Mouse (Mus musculus): ENCODE measurements around the gene Gpbar1. TPM values are rescaled to one million over a fixed set of nuclear protein-coding genes. Genes with fewer than 3 reads are reported as not detected.
A peak's percentile ranks its signal among the peaks of the same experiment; 100 is the strongest.

Gpbar1 gene
- polyA plus RNA-seq, 1 experiment from 2014 or later: 0.39 TPM

DNA sequence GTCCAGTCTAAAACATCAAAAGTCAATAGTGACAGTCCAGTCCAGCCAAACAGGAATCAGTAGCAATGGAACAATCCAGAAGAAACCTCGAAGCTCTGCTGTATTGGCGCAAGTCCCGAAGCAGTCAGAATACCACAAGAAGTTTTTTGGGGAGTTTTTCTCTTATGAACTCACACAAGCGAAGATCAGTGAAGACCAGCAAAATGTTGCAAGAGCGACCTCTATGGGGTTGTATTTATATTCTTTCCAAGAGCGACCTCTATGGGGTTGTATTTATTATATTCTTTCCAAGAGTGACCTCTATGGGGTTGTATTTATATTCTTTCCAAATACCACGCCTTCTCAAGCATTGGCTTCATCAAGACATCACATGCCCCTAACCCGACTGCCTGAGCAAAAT is 9.6 kb upstream of the Gpbar1 start:
- H3K27me3 ChIP-seq (ENCODE audit: control insufficient read depth, insufficient read depth, low read depth, low read length): no peaks in the 10 kb centered on the region
- no peak overlapping the region for H3K4me3 ChIP-seq (ENCODE audit: low read depth, low read length)
- no peak overlapping the region for H3K4me2 ChIP-seq (ENCODE audit: low read depth, low read length)
- no peak for ATAC-seq (ENCODE audit: low read depth)
- H3K27ac ChIP-seq (ENCODE audit: low read length): no peak overlapping the region
- no peak overlapping the region for H3K9ac ChIP-seq (ENCODE audit: low read depth, low read length)
- peaks cover 46% of the 10 kb centered on the region for H3K36me3 ChIP-seq (ENCODE audit: control insufficient read depth, insufficient read depth)
- WGBS (ENCODE audit: insufficient replicate concordance): 77% methylated on average over 8 of the region's 8 CpGs
- H3K4me1 ChIP-seq (ENCODE audit: control insufficient read depth, low read depth, low read length): no peaks in the 10 kb centered on the region
- H3K9me3 ChIP-seq (replicated peaks; ENCODE audit: control insufficient read depth, low read length): no peaks in the 10 kb centered on the region

GRCm38 (mm10) chr1:74271659-74272058 is 6.7 kb upstream of the Gpbar1 start:
- no peak overlapping the region for H3K27ac ChIP-seq (ENCODE audit: low read length)
- 64% methylated on average over 4 of the region's 4 CpGs for WGBS (ENCODE audit: insufficient replicate concordance)

GRCm38 (mm10) chr1:74275015-74275414 is 3.3 kb upstream of the Gpbar1 start:
- H3K36me3 ChIP-seq (ENCODE audit: control insufficient read depth, insufficient read depth): no peaks in the 10 kb centered on the region
- no peaks in the 10 kb centered on the region for H3K27me3 ChIP-seq (ENCODE audit: control insufficient read depth, insufficient read depth, low read depth, low read length)
- H3K4me2 ChIP-seq (ENCODE audit: low read depth, low read length): no peak overlapping the region
- 11% methylated on average over 9 of the region's 9 CpGs for WGBS (ENCODE audit: insufficient replicate concordance)
- H3K4me3 ChIP-seq (ENCODE audit: low read depth, low read length): no peak overlapping the region
- no peaks in the 10 kb centered on the region for H3K4me1 ChIP-seq (ENCODE audit: control insufficient read depth, low read depth, low read length)
- 0 out of 2 replicates have a peak, but pooled peaks have one; percentile 14 for ATAC-seq (ENCODE audit: low read depth)
- no peak overlapping the region for H3K9ac ChIP-seq (ENCODE audit: low read depth, low read length)
- H3K27ac ChIP-seq (ENCODE audit: low read length): no peak overlapping the region
- no peaks in the 10 kb centered on the region for H3K9me3 ChIP-seq (replicated peaks; ENCODE audit: control insufficient read depth, low read length)

More at GRCm38 (mm10) chr1:74271659-74272058, 6.7 kb upstream of the Gpbar1 start:
- H3K27me3 ChIP-seq (ENCODE audit: control insufficient read depth, insufficient read depth, low read depth, low read length): no peaks in the 10 kb centered on the region
- ATAC-seq (ENCODE audit: low read depth): no peak
- no peak overlapping the region for H3K4me2 ChIP-seq (ENCODE audit: low read depth, low read length)
- no peaks in the 10 kb centered on the region for H3K9me3 ChIP-seq (replicated peaks; ENCODE audit: control insufficient read depth, low read length)
- peaks cover 20% of the 10 kb centered on the region for H3K36me3 ChIP-seq (ENCODE audit: control insufficient read depth, insufficient read depth)
- no peaks in the 10 kb centered on the region for H3K4me1 ChIP-seq (ENCODE audit: control insufficient read depth, low read depth, low read length)
- H3K4me3 ChIP-seq (ENCODE audit: low read depth, low read length): no peak overlapping the region
- H3K9ac ChIP-seq (ENCODE audit: low read depth, low read length): no peak overlapping the region

- Histone ChIP-seq H3K9me3 (replicated peaks; ENCODE audit: control insufficient read depth, low read length) (no peaks in the 10 kb centered on the region), H3K36me3 (ENCODE audit: control insufficient read depth, insufficient read depth) (no peaks in the 10 kb centered on the region; the same call in 1 of the 2 replicates), H3K4me2 (ENCODE audit: low read depth, low read length) (no peak overlapping the region), H3K27me3 (ENCODE audit: control insufficient read depth, insufficient read depth, low read depth, low read length) (no peaks in the 10 kb centered on the region), H3K4me1 (ENCODE audit: control insufficient read depth, low read depth, low read length) (peaks cover 4% of the 10 kb centered on the region), H3K9ac (ENCODE audit: low read depth, low read length) (no peak overlapping the region), H3K27ac (ENCODE audit: low read length) (no peak overlapping the region), H3K4me3 (ENCODE audit: low read depth, low read length) (no peak overlapping the region)
- 60% methylated on average over 6 of the region's 6 CpGs for WGBS (ENCODE audit: insufficient replicate concordance)
- ATAC-seq (ENCODE audit: low read depth): no peak
Observed at GRCm38 (mm10) chr1:74277041-74277440, 1.3 kb upstream of the Gpbar1 start.

GRCm38 (mm10) chr1:74277883-74278537 is 340 bp upstream of the Gpbar1 start:
- Histone ChIP-seq H3K36me3 (ENCODE audit: control insufficient read depth, insufficient read depth) (peaks cover 1% of the 10 kb centered on the region), H3K9me3 (replicated peaks; ENCODE audit: control insufficient read depth, low read length) (no peaks in the 10 kb centered on the region), H3K27ac (ENCODE audit: low read length) (no peak overlapping the region), H3K9ac (ENCODE audit: low read depth, low read length) (no peak overlapping the region), H3K4me3 (ENCODE audit: low read depth, low read length) (no peak overlapping the region), H3K4me2 (ENCODE audit: low read depth, low read length) (no peak overlapping the region), H3K27me3 (ENCODE audit: control insufficient read depth, insufficient read depth, low read depth, low read length) (no peaks in the 10 kb centered on the region), H3K4me1 (ENCODE audit: control insufficient read depth, low read depth, low read length) (peaks cover 7% of the 10 kb centered on the region)
- WGBS (ENCODE audit: insufficient replicate concordance): 41% methylated on average over 8 of the region's 8 CpGs
- no peak for ATAC-seq (ENCODE audit: low read depth)

DNA sequence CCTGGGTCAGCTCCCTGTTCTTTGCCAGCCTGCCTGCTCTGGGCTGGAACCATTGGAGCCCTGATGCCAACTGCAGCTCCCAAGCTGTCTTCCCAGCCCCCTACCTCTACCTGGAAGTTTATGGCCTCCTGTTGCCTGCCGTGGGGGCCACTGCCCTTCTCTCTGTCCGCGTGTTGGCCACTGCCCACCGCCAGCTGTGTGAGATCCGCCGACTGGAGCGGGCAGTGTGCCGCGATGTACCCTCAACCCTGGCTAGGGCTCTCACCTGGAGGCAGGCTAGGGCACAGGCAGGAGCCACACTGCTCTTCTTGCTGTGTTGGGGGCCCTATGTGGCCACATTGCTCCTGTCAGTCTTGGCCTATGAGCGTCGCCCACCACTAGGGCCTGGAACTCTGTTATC is 638 bp downstream of the Gpbar1 start:
- Histone ChIP-seq H3K4me3 (ENCODE audit: low read depth, low read length) (no peak overlapping the region), H3K36me3 (ENCODE audit: control insufficient read depth, insufficient read depth) (peaks cover 4% of the 10 kb centered on the region), H3K4me2 (ENCODE audit: low read depth, low read length) (no peak overlapping the region), H3K4me1 (ENCODE audit: control insufficient read depth, low read depth, low read length) (peaks cover 13% of the 10 kb centered on the region), H3K27ac (ENCODE audit: low read length) (no peak overlapping the region), H3K9ac (ENCODE audit: low read depth, low read length) (no peak overlapping the region), H3K27me3 (ENCODE audit: control insufficient read depth, insufficient read depth, low read depth, low read length) (no peaks in the 10 kb centered on the region), H3K9me3 (replicated peaks; ENCODE audit: control insufficient read depth, low read length) (no peaks in the 10 kb centered on the region)
- no peak for ATAC-seq (ENCODE audit: low read depth)
- WGBS (ENCODE audit: insufficient replicate concordance): 77% methylated on average over 11 of the region's 11 CpGs

- peaks cover 17% of the 10 kb centered on the region for H3K4me1 ChIP-seq (ENCODE audit: control insufficient read depth, low read depth, low read length)
- no peak overlapping the region for H3K4me2 ChIP-seq (ENCODE audit: low read depth, low read length)
- no peak overlapping the region for H3K4me3 ChIP-seq (ENCODE audit: low read depth, low read length)
- H3K36me3 ChIP-seq (ENCODE audit: control insufficient read depth, insufficient read depth): peaks cover 4% of the 10 kb centered on the region
- H3K27me3 ChIP-seq (ENCODE audit: control insufficient read depth, insufficient read depth, low read depth, low read length): no peaks in the 10 kb centered on the region
- 77% methylated on average over 14 of the region's 14 CpGs for WGBS (ENCODE audit: insufficient replicate concordance)
- H3K9ac ChIP-seq (ENCODE audit: low read depth, low read length): no peak overlapping the region
- no peak for ATAC-seq (ENCODE audit: low read depth)
- no peak overlapping the region for H3K27ac ChIP-seq (ENCODE audit: low read length)
- no peaks in the 10 kb centered on the region for H3K9me3 ChIP-seq (replicated peaks; ENCODE audit: control insufficient read depth, low read length)
Observed at GRCm38 (mm10) chr1:74280591-74281325, 2.4 kb downstream of the Gpbar1 start.

DNA sequence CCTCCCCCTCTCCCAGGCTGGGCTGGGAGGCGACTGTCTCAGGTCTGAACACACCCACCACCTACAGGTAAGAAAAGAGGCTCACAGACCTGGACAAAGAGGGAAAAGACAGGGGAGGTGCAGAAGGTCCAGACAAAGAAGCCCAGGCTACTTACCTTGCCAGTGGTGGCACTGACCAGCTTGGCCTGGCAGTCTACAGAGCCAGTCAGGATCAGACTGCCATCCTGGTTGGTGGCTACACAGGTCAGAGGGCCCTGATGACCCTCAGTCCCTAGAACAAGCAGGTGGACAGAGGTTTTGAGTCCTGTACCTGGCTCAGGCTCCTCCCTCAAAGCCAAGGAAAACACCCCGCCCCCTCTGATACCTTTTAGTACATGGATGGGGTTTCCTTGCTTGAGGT is 3.0 kb downstream of the Gpbar1 start:
- Histone ChIP-seq H3K9me3 (replicated peaks; ENCODE audit: control insufficient read depth, low read length) (no peaks in the 10 kb centered on the region), H3K27me3 (ENCODE audit: control insufficient read depth, insufficient read depth, low read depth, low read length) (no peaks in the 10 kb centered on the region), H3K27ac (ENCODE audit: low read length) (no peak overlapping the region), H3K9ac (ENCODE audit: low read depth, low read length) (no peak overlapping the region), H3K4me3 (ENCODE audit: low read depth, low read length) (no peak overlapping the region), H3K4me1 (ENCODE audit: control insufficient read depth, low read depth, low read length) (peaks cover 20% of the 10 kb centered on the region), H3K4me2 (ENCODE audit: low read depth, low read length) (no peak overlapping the region), H3K36me3 (ENCODE audit: control insufficient read depth, insufficient read depth) (peaks cover 4% of the 10 kb centered on the region)
- 72% methylated on average over 2 of the region's 2 CpGs for WGBS (ENCODE audit: insufficient replicate concordance)
- no peak for ATAC-seq (ENCODE audit: low read depth)

DNA sequence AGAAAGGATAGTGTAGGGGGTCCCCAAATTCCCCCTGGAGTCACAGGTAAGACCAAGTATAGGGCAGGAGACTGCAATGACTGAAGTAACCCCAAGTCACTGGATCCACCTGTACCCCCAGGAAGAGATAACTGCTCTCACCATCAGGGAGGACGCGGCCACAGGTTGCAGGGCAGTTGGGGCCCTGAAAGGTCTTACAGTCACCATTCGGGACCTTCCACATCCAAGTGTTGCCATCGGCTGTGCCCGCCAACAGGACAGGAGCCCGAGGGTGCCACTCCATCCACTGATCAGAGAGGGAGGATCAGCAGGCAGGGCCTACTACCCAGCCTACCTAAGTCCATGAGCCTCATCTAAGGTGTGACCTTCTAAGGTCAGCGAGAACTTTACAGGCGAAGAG is 3.5 kb downstream of the Gpbar1 start:
- no peak overlapping the region for H3K27ac ChIP-seq (ENCODE audit: low read length)

More for the DNA sequence above, 3.5 kb downstream of the Gpbar1 start:
- no peak overlapping the region for H3K9ac ChIP-seq (ENCODE audit: low read depth, low read length)
- H3K4me2 ChIP-seq (ENCODE audit: low read depth, low read length): no peak overlapping the region
- H3K36me3 ChIP-seq (ENCODE audit: control insufficient read depth, insufficient read depth): peaks cover 4% of the 10 kb centered on the region
- ATAC-seq (ENCODE audit: low read depth): no peak
- H3K9me3 ChIP-seq (replicated peaks; ENCODE audit: control insufficient read depth, low read length): no peaks in the 10 kb centered on the region
- no peaks in the 10 kb centered on the region for H3K27me3 ChIP-seq (ENCODE audit: control insufficient read depth, insufficient read depth, low read depth, low read length)
- 82% methylated on average over 8 of the region's 8 CpGs for WGBS (ENCODE audit: insufficient replicate concordance)
- H3K4me1 ChIP-seq (ENCODE audit: control insufficient read depth, low read depth, low read length): peaks cover 20% of the 10 kb centered on the region
- no peak overlapping the region for H3K4me3 ChIP-seq (ENCODE audit: low read depth, low read length)
